Mouse (Mus musculus) lung, postnatal 0 days (tissue): ENCODE measurements around the gene Lat2. TPM values are rescaled to one million over a fixed set of nuclear protein-coding genes. Genes with fewer than 3 reads are reported as not detected.

ENCODE experiments used
- ATAC-seq: fragments of 200-750 bp; cut with Nextera tagmentation; 2 replicates; pipeline ENCODE4 v1.8.0; 2017; ENCODE audit warnings: moderate library complexity
- DNase-seq: peaks from one replicate; pipeline ENCODE4 v3.0.0-alpha.2; 2016; ENCODE audit warnings: low spot score
- H3K27ac ChIP-seq: fragments of 300-500 bp; sonication (generic); 2 replicates; pipeline ENCODE4 v1.5.1; 2014; ENCODE audit warnings: antibody characterized with exemption, mild to moderate bottlenecking, low read length, mixed read lengths
- H3K27me3 ChIP-seq: fragments of 300-500 bp; sonication (generic); replicated peaks from 2 replicates; pipeline ENCODE4 v1.6.1; 2014; ENCODE audit warnings: low read length, mixed read lengths; ENCODE audit not compliant: insufficient read depth
- H3K36me3 ChIP-seq: fragments of 300-500 bp; sonication (generic); 2 replicates; pipeline ENCODE4 v1.6.1; 2014; ENCODE audit warnings: low read length, mixed read lengths; ENCODE audit not compliant: insufficient read depth
- H3K4me1 ChIP-seq: fragments of 300-500 bp; sonication (generic); 2 replicates; pipeline ENCODE4 v1.6.1; 2014; ENCODE audit warnings: antibody characterized with exemption, low read depth, low read length, mixed read lengths; ENCODE audit not compliant: insufficient read depth
- H3K4me2 ChIP-seq: fragments of 300-500 bp; sonication (generic); replicated peaks from 2 replicates; pipeline ENCODE4 v1.6.1; 2014; ENCODE audit warnings: low read depth, mild to moderate bottlenecking, low read length, moderate library complexity, mixed read lengths
- H3K4me3 ChIP-seq: fragments of 300-500 bp; sonication (generic); 2 replicates; pipeline ENCODE4 v1.5.1; 2014; ENCODE audit warnings: low read depth, low read length
- H3K9ac ChIP-seq: fragments of 300-500 bp; sonication (generic); replicated peaks from 2 replicates; pipeline ENCODE4 v1.6.1; 2014; ENCODE audit warnings: low read depth, mild to moderate bottlenecking
- H3K9me3 ChIP-seq: fragments of 300-500 bp; sonication (generic); 2 replicates; pipeline ENCODE4 v1.6.1; 2016; ENCODE audit warnings: low read length, mixed read lengths
- CTCF ChIP-seq: IDR thresholded peaks from 2 replicates; pipeline ENCODE4 v1.5.1; 2016; ENCODE audit warnings: antibody characterized with exemption, mild to moderate bottlenecking
- EP300 ChIP-seq: IDR thresholded peaks from 2 replicates; pipeline ENCODE4 v1.6.1; 2016; ENCODE audit warnings: antibody characterized with exemption, mild to moderate bottlenecking, control low read depth
- WGBS: fragments of 180-500 bp; shearing (Covaris S2); extraction: QIAGEN DNeasy Blood & Tissue Kit; methylation state at CpG from one replicate; pipeline ENCODE4 v1.1.7; 2014; 5-methylcytosine and 5-hydroxymethylcytosine counted together
- polyA plus RNA-seq: library from polyadenylated mRNA; unstranded; fragments of >200 nt; fragmentation: Nextera tagmentation; extraction: Ambion mirVana; gene quantifications from 2 replicates; pipeline ENCODE4 v1.2.1, GENCODE M21; 2015

Gene Lat2
- polyA plus RNA-seq, 1 experiment from 2014 or later, result 3.0 TPM

- peak overlapping the region; percentile 95 for H3K27ac ChIP-seq
- WGBS, result 2% methylated on average over 8 of the region's 8 CpGs
- no peak overlapping the region for H3K4me3 ChIP-seq
- H3K9ac ChIP-seq, result no peak overlapping the region
- ATAC-seq (peak; percentile 97), DNase-seq (peak; percentile 99)
- peak; percentile 54 for TF ChIP-seq CTCF
- TF ChIP-seq EP300, result peak; percentile 100
- no peaks in the 10 kb centered on the region for H3K27me3 ChIP-seq
- H3K9me3 ChIP-seq, result no peaks in the 10 kb centered on the region
- H3K4me2 ChIP-seq, result no peak overlapping the region
- no peaks in the 10 kb centered on the region for H3K36me3 ChIP-seq
- H3K4me1 ChIP-seq, result peaks cover 11% of the 10 kb centered on the region
These were observed 29.9 kb upstream of the Lat2 start for GRCm38 (mm10) chr5:134644643-134645118.

- Histone ChIP-seq H3K27me3 (no peaks in the 10 kb centered on the region), H3K4me2 (no peak overlapping the region), H3K9me3 (no peaks in the 10 kb centered on the region), H3K4me3 (no peak overlapping the region), H3K27ac (peak overlapping the region; percentile 95), H3K9ac (no peak overlapping the region), H3K36me3 (no peaks in the 10 kb centered on the region), H3K4me1 (peaks cover 11% of the 10 kb centered on the region)
- ATAC-seq, result peak; percentile 14; the same call in 1 of the 2 replicates
- DNase-seq, result peak; percentile 56
- TF ChIP-seq CTCF, result peak; percentile 60
- no peak for TF ChIP-seq EP300
- WGBS, result 70% methylated on average over 1 of the region's 1 CpGs
These were observed 29.3 kb upstream of the Lat2 start for GRCm38 (mm10) chr5:134644121-134644520.

- H3K27ac ChIP-seq, result no peak overlapping the region
- H3K4me2 ChIP-seq, result no peak overlapping the region
- no peak for TF ChIP-seq CTCF
- DNase-seq (no peak), ATAC-seq (no peak)
- peaks cover 16% of the 10 kb centered on the region for H3K4me1 ChIP-seq
- no peaks in the 10 kb centered on the region for H3K27me3 ChIP-seq
- 84% methylated on average over 3 of the region's 3 CpGs for whole genome bisulfite sequencing
- H3K9me3 ChIP-seq, result no peaks in the 10 kb centered on the region
- peaks cover 4% of the 10 kb centered on the region; the same call in 1 of the 2 replicates for H3K36me3 ChIP-seq
- H3K4me3 ChIP-seq, result no peak overlapping the region
- H3K9ac ChIP-seq, result no peak overlapping the region
These were observed 25.5 kb upstream of the Lat2 start for GRCm38 (mm10) chr5:134640371-134640770.

- no peaks in the 10 kb centered on the region for H3K27me3 ChIP-seq
- H3K9ac ChIP-seq, result peak within 1 kb of the TSS; percentile 99
- TF ChIP-seq CTCF, result no peak
- TF ChIP-seq EP300, result no peak
- ATAC-seq (peak; percentile 95), DNase-seq (peak; percentile 98)
- peaks cover 9% of the 10 kb centered on the region for H3K4me1 ChIP-seq
- H3K36me3 ChIP-seq, result peaks cover 4% of the 10 kb centered on the region; the same call in 1 of the 2 replicates
- WGBS, result 0% methylated on average over 30 of the region's 52 CpGs
- H3K9me3 ChIP-seq, result no peaks in the 10 kb centered on the region
- peak within 1 kb of the TSS; percentile 99 for H3K27ac ChIP-seq
- peak within 1 kb of the TSS; percentile 57 for H3K4me2 ChIP-seq
- H3K4me3 ChIP-seq, result peak within 1 kb of the TSS; percentile 99
These were observed 24.5 kb upstream of the Lat2 start, which contains the start of gene Eif4h for GRCm38 (mm10) chr5:134639269-134639682. TSS of gene Eif4h (minus strand) at chr5:134639490.

- Histone ChIP-seq H3K4me1 (peaks cover 6% of the 10 kb centered on the region; the same call in 1 of the 2 replicates), H3K4me3 (peak overlapping the region; percentile 99), H3K27ac (peak overlapping the region; percentile 99), H3K9me3 (no peaks in the 10 kb centered on the region), H3K9ac (peak overlapping the region; percentile 99), H3K4me2 (peak overlapping the region; percentile 57), H3K36me3 (peaks cover 8% of the 10 kb centered on the region; the same call in 1 of the 2 replicates), H3K27me3 (no peaks in the 10 kb centered on the region)
- WGBS, result under 1% methylated on average over 65 of the region's 85 CpGs
- DNase-seq (peak; percentile 45), ATAC-seq (peak; percentile 54)
- TF ChIP-seq CTCF (no peak), EP300 (no peak)
These were observed 23.8 kb upstream of the Lat2 start for GRCm38 (mm10) chr5:134638461-134639268.

GRCm38 (mm10) chr5:134637820-134638367 is 23.1 kb upstream of the Lat2 start:
- DNase-seq, result peak; percentile 61
- H3K4me3 ChIP-seq, result peak overlapping the region; percentile 99
- peaks cover 14% of the 10 kb centered on the region; the same call in 1 of the 2 replicates for H3K36me3 ChIP-seq
- peak overlapping the region; percentile 99 for H3K9ac ChIP-seq
- no peaks in the 10 kb centered on the region for H3K9me3 ChIP-seq
- H3K27me3 ChIP-seq, result no peaks in the 10 kb centered on the region
- H3K4me2 ChIP-seq, result peak overlapping the region; percentile 57
- no peak for TF ChIP-seq CTCF
- TF ChIP-seq EP300, result no peak
- H3K27ac ChIP-seq, result peak overlapping the region; percentile 99
- ATAC-seq, result no peak
- 9% methylated on average over 5 of the region's 5 CpGs for WGBS
- 0 out of 2 replicates have a peak, but pooled peaks cover 6% of the 10 kb centered on the region for H3K4me1 ChIP-seq
